ENCODE assay signal across 16 mouse cellular contexts in genomic region chr5:135628916-135629315, GRCm38 (mm10). TPM values are rescaled to one million over a fixed set of nuclear protein-coding genes. Genes with fewer than 3 reads are reported as not detected.
DNase-seq lines count a peak whose midpoint lies in the region; ATAC-seq and TF ChIP-seq lines count a peak whose summit lies in the region.
"Had no signal": no experiment of that assay in that cellular context is flagged by ENCODE, and none has a peak within 500 bp of the region (broad histone marks: within the 10 kb centered on the region; RNA-seq: fewer than 3 reads in every experiment).

No protein-coding gene starts in this region.

- intact Hi-C loops in gastrocnemius, adult 2 months (cut with DNase I) = no loop called here

- H3K36me3 ChIP-seq in neural tube, embryonic 12.5 days = no peaks in the 10 kb centered on the region
- no peaks in the 10 kb centered on the region for H3K36me3 ChIP-seq in hindbrain, postnatal 0 days (ENCODE audit: insufficient read depth, low read length)
- H3K36me3 ChIP-seq in small intestine, adult 2 months (ENCODE audit: control insufficient read depth, insufficient read depth, low read length) = no peaks in the 10 kb centered on the region
- H3K36me3 ChIP-seq in embryonic facial prominence, embryonic 10.5 days (replicated peaks) = no peaks in the 10 kb centered on the region
- H3K36me3 ChIP-seq: embryonic facial prominence, embryonic 13.5 days; lung, embryonic 15.5 days had no signal

- no peak for TF ChIP-seq CTCF in gastrocnemius, adult 2 months (IDR thresholded peaks at IDR 0.05)
- TF ChIP-seq CTCF in hindbrain, postnatal 0 days (IDR thresholded peaks at IDR 0.05; ENCODE audit: low read depth) = no peak
- TF ChIP-seq CTCF in small intestine, adult 2 months (IDR thresholded peaks at IDR 0.05; ENCODE audit: extremely low read depth, insufficient read length, insufficient replicate concordance, low read depth, low read length) = peak; percentile 10; the same call in 1 of the 2 replicates

- peak overlapping the region; percentile 35 for H3K4me3 ChIP-seq in gastrocnemius, adult 2 months
- H3K4me3 ChIP-seq in neural tube, embryonic 12.5 days = no peak overlapping the region
- H3K4me3 ChIP-seq in hindbrain, postnatal 0 days (ENCODE audit: low read length) = no peak overlapping the region
- H3K4me3 ChIP-seq in small intestine, adult 2 months (ENCODE audit: low read depth, low read length) = no peak overlapping the region
- H3K4me3 ChIP-seq in embryonic facial prominence, embryonic 10.5 days = no peak overlapping the region
- H3K4me3 ChIP-seq: embryonic facial prominence, embryonic 13.5 days; lung, embryonic 15.5 days had no signal

- no peak for DNase-seq in gastrocnemius, adult 2 months
- no peak for DNase-seq in gastrocnemius, postnatal 25 days
- DNase-seq in neural tube, embryonic 10.5 days (ENCODE audit: extremely low spot score, low spot score) = no peak
- DNase-seq in hindbrain, postnatal 0 days (ENCODE audit: low spot score) = no peak
- DNase-seq in embryonic facial prominence, embryonic 10.5 days (ENCODE audit: low spot score) = no peak
- DNase-seq in frontal cortex, postnatal 36 days (ENCODE audit: low spot score in 2 of 2) = no peak
- DNase-seq: cerebellum, postnatal 14 days; heart, adult 11 months; left cerebral cortex, postnatal 4 days; thymus, postnatal 25 days had no signal

- no peaks in the 10 kb centered on the region for H3K27me3 ChIP-seq in neural tube, embryonic 12.5 days (replicated peaks)
- no peaks in the 10 kb centered on the region for H3K27me3 ChIP-seq in hindbrain, postnatal 0 days (ENCODE audit: insufficient read depth, low read length)
- H3K27me3 ChIP-seq in small intestine, adult 2 months (ENCODE audit: control insufficient read depth, insufficient read depth, low read length) = no peaks in the 10 kb centered on the region
- H3K27me3 ChIP-seq in embryonic facial prominence, embryonic 10.5 days (replicated peaks; ENCODE audit: low read depth, poor library complexity, severe bottlenecking) = no peaks in the 10 kb centered on the region
- H3K27me3 ChIP-seq: embryonic facial prominence, embryonic 13.5 days; lung, embryonic 15.5 days had no signal

- H3K9me3 ChIP-seq in neural tube, embryonic 12.5 days = no peaks in the 10 kb centered on the region
- no peaks in the 10 kb centered on the region for H3K9me3 ChIP-seq in hindbrain, postnatal 0 days (ENCODE audit: low read length)
- H3K9me3 ChIP-seq in embryonic facial prominence, embryonic 10.5 days = no peaks in the 10 kb centered on the region; the same call in 1 of the 2 replicates
- H3K9me3 ChIP-seq: embryonic facial prominence, embryonic 13.5 days; lung, embryonic 15.5 days had no signal

- no peak for TF ChIP-seq POLR2A in small intestine, adult 2 months (IDR thresholded peaks at IDR 0.05; ENCODE audit: low read depth, low read length)

- H3K4me2 ChIP-seq in neural tube, embryonic 12.5 days (replicated peaks) = peak overlapping the region; percentile 24; the same call in 1 of the 2 replicates
- H3K4me2 ChIP-seq in hindbrain, postnatal 0 days (ENCODE audit: low read depth, low read length) = 0 out of 2 replicates have a peak overlapping the region, but pooled peaks have one; percentile 23
- H3K4me2 ChIP-seq: embryonic facial prominence, embryonic 13.5 days; lung, embryonic 15.5 days had no signal

- H3K9ac ChIP-seq in neural tube, embryonic 12.5 days = no peak overlapping the region
- 0 out of 2 replicates have a peak overlapping the region, but pooled peaks have one; percentile 28 for H3K9ac ChIP-seq in hindbrain, postnatal 0 days (replicated peaks; ENCODE audit: low read length)
- H3K9ac ChIP-seq: embryonic facial prominence, embryonic 13.5 days; lung, embryonic 15.5 days had no signal

- 48% methylated on average over 10 of the region's 10 CpGs for WGBS in neural tube, embryonic 12.5 days
- WGBS in hindbrain, postnatal 0 days = 33% methylated on average over 10 of the region's 10 CpGs
- 48% methylated on average over 10 of the region's 10 CpGs for WGBS in small intestine, adult 2 months
- WGBS in embryonic facial prominence, embryonic 10.5 days = 50% methylated on average over 10 of the region's 10 CpGs

- H3K4me1 ChIP-seq in neural tube, embryonic 12.5 days = peaks cover 9% of the 10 kb centered on the region
- no peaks in the 10 kb centered on the region for H3K4me1 ChIP-seq in hindbrain, postnatal 0 days (ENCODE audit: insufficient read depth, low read length)
- H3K4me1 ChIP-seq in small intestine, adult 2 months (ENCODE audit: control insufficient read depth, insufficient read depth, insufficient read length, low read length) = peaks cover 2% of the 10 kb centered on the region; the same call in 1 of the 2 replicates
- peaks cover 9% of the 10 kb centered on the region for H3K4me1 ChIP-seq in embryonic facial prominence, embryonic 10.5 days

- 0 out of 2 replicates have a peak overlapping the region, but pooled peaks have one; percentile 31 for H3K27ac ChIP-seq in gastrocnemius, adult 2 months
- H3K27ac ChIP-seq in neural tube, embryonic 12.5 days = no peak overlapping the region
- H3K27ac ChIP-seq in hindbrain, postnatal 0 days = no peak overlapping the region
- no peak overlapping the region for H3K27ac ChIP-seq in small intestine, adult 2 months (ENCODE audit: insufficient read depth, low read depth, low read length)
- no peak overlapping the region for H3K27ac ChIP-seq in embryonic facial prominence, embryonic 10.5 days (replicated peaks)
- H3K27ac ChIP-seq: embryonic facial prominence, embryonic 13.5 days; lung, embryonic 15.5 days had no signal

- ATAC-seq in neural tube, embryonic 12.5 days (ENCODE audit: low FRiP score, low read depth) = no peak
- ATAC-seq in hindbrain, postnatal 0 days = no peak
- ATAC-seq: forebrain, embryonic 14.5 days had no signal

RNA-seq across cellular contexts. Expression of gene Rhbdd2, which starts 3.5 kb away (rescaled TPM):
- 10 to 100 TPM; 10.7 to 13.0 TPM for total RNA-seq in gastrocnemius, adult 2 months (2021)
- total RNA-seq in gastrocnemius, postnatal 25 days (2021) = 10 to 100 TPM in 1 of 2 experiments, 1 to 10 TPM in 1; 9.9 to 11.8 TPM
- 64.7 and 71.4 TPM in 2 replicates for polyA plus RNA-seq in neural tube, embryonic 12.5 days (2016; fragmentation: Nextera tagmentation; extraction: Ambion mirVana)
- 29.1 and 34.2 TPM in 2 replicates for total RNA-seq in hindbrain, postnatal 0 days (2014; rRNA removed)
- 127 and 130 TPM in 2 replicates for polyA plus RNA-seq in hindbrain, postnatal 0 days (2015; fragmentation: Nextera tagmentation; extraction: Ambion mirVana)
- polyA plus RNA-seq in small intestine, adult 2 months (2012; rRNA removed) = 13.3 and 13.4 TPM in 2 replicates
- polyA plus RNA-seq in embryonic facial prominence, embryonic 10.5 days (2016; fragmentation: Nextera tagmentation; extraction: Ambion mirVana) = 52.6 and 59.7 TPM in 2 replicates

RNA-seq across cellular contexts. Expression of gene Por, which starts 40.9 kb away (rescaled TPM):
- 10 to 100 TPM; 31.4 to 32.7 TPM for total RNA-seq in gastrocnemius, adult 2 months (2021)
- total RNA-seq in gastrocnemius, postnatal 25 days (2021) = 10 to 100 TPM; 23.5 to 39.7 TPM
- 112 and 113 TPM in 2 replicates for polyA plus RNA-seq in neural tube, embryonic 12.5 days (2016; fragmentation: Nextera tagmentation; extraction: Ambion mirVana)
- total RNA-seq in hindbrain, postnatal 0 days (2014; rRNA removed) = 71.7 and 71.8 TPM in 2 replicates
- polyA plus RNA-seq in hindbrain, postnatal 0 days (2015; fragmentation: Nextera tagmentation; extraction: Ambion mirVana) = 69.3 and 71.4 TPM in 2 replicates
- polyA plus RNA-seq in small intestine, adult 2 months (2012; rRNA removed) = 121 and 192 TPM in 2 replicates
- 97.3 and 103 TPM in 2 replicates for polyA plus RNA-seq in embryonic facial prominence, embryonic 10.5 days (2016; fragmentation: Nextera tagmentation; extraction: Ambion mirVana)

RNA-seq across cellular contexts. Expression of gene Ccl24, which starts 56.1 kb away (rescaled TPM):
- total RNA-seq in gastrocnemius, adult 2 months (2021) = 1 to 10 TPM in 1 of 2 experiments, under 1 TPM in 1; 0.66 to 1.3 TPM
- 1 to 10 TPM in 1 of 2 experiments, under 1 TPM in 1; 0.61 to 1.1 TPM for total RNA-seq in gastrocnemius, postnatal 25 days (2021)
- polyA plus RNA-seq in neural tube, embryonic 12.5 days (2016; fragmentation: Nextera tagmentation; extraction: Ambion mirVana) = 1.4 and 1.6 TPM in 2 replicates
- 0.26 TPM in 1 of 2 replicates, not detected in the other for total RNA-seq in hindbrain, postnatal 0 days (2014; rRNA removed)
- 1.9 and 2.5 TPM in 2 replicates for polyA plus RNA-seq in hindbrain, postnatal 0 days (2015; fragmentation: Nextera tagmentation; extraction: Ambion mirVana)
- polyA plus RNA-seq in small intestine, adult 2 months (2012; rRNA removed) = 3.3 and 3.6 TPM in 2 replicates
- polyA plus RNA-seq in embryonic facial prominence, embryonic 10.5 days (2016; fragmentation: Nextera tagmentation; extraction: Ambion mirVana) = 0.75 and 0.86 TPM in 2 replicates
- polyA plus RNA-seq: C2C12 had no signal
